Mouse (Mus musculus): ENCODE data around the gene Pitx2. TPM values are rescaled to one million over a fixed set of nuclear protein-coding genes. Genes with fewer than 3 reads are reported as not detected.
A peak's percentile ranks its signal among the peaks of the same experiment; 100 is the strongest.

The Pitx2 gene
- polyA plus RNA-seq, 1 experiment from 2014 or later: 22.1 TPM

GRCm38 (mm10) chr3:129225577-129226289 is 26.1 kb downstream of the Pitx2 start:
- Histone ChIP-seq H3K9me3 (replicated peaks; ENCODE audit: control insufficient read depth, low read length) (no peaks in the 10 kb centered on the region), H3K9ac (ENCODE audit: low read length) (no peak overlapping the region), H3K27ac (ENCODE audit: low read length) (no peak overlapping the region), H3K27me3 (ENCODE audit: control insufficient read depth, insufficient read depth, low read length) (peaks cover 42% of the 10 kb centered on the region), H3K4me2 (ENCODE audit: low read depth, low read length) (peak overlapping the region; percentile 50; the same call in 1 of the 2 replicates), H3K36me3 (ENCODE audit: control insufficient read depth, insufficient read depth, low read length) (no peaks in the 10 kb centered on the region), H3K4me3 (replicated peaks; ENCODE audit: low read length) (no peak overlapping the region; the same call in 1 of the 2 replicates), H3K4me1 (ENCODE audit: control insufficient read depth, insufficient read depth, low read length) (peaks cover 8% of the 10 kb centered on the region)
- WGBS: 11% methylated on average over 13 of the region's 13 CpGs
- 0 out of 2 replicates have a peak, but pooled peaks have one; percentile 33 for ATAC-seq (ENCODE audit: insufficient read depth, low FRiP score)

GRCm38 (mm10) chr3:129226681-129227080 is 27.0 kb downstream of the Pitx2 start:
- H3K9ac ChIP-seq (ENCODE audit: low read length): no peak overlapping the region
- H3K4me3 ChIP-seq (replicated peaks; ENCODE audit: low read length): no peak overlapping the region
- no peak overlapping the region for H3K4me2 ChIP-seq (ENCODE audit: low read depth, low read length)
- no peak overlapping the region for H3K27ac ChIP-seq (ENCODE audit: low read length)
- peaks cover 41% of the 10 kb centered on the region for H3K27me3 ChIP-seq (ENCODE audit: control insufficient read depth, insufficient read depth, low read length)
- no peaks in the 10 kb centered on the region for H3K9me3 ChIP-seq (replicated peaks; ENCODE audit: control insufficient read depth, low read length)
- WGBS: 7% methylated on average over 6 of the region's 6 CpGs
- peaks cover 8% of the 10 kb centered on the region for H3K4me1 ChIP-seq (ENCODE audit: control insufficient read depth, insufficient read depth, low read length)
- no peaks in the 10 kb centered on the region for H3K36me3 ChIP-seq (ENCODE audit: control insufficient read depth, insufficient read depth, low read length)
- ATAC-seq (ENCODE audit: insufficient read depth, low FRiP score): no peak

- H3K4me2 ChIP-seq (ENCODE audit: low read depth, low read length): no peak overlapping the region
- peaks cover 8% of the 10 kb centered on the region for H3K4me1 ChIP-seq (ENCODE audit: control insufficient read depth, insufficient read depth, low read length)
- no peaks in the 10 kb centered on the region for H3K9me3 ChIP-seq (replicated peaks; ENCODE audit: control insufficient read depth, low read length)
- no peak overlapping the region for H3K9ac ChIP-seq (ENCODE audit: low read length)
- 30% methylated on average over 5 of the region's 5 CpGs for WGBS
- H3K4me3 ChIP-seq (replicated peaks; ENCODE audit: low read length): no peak overlapping the region
- H3K27ac ChIP-seq (ENCODE audit: low read length): no peak overlapping the region
- H3K27me3 ChIP-seq (ENCODE audit: control insufficient read depth, insufficient read depth, low read length): peaks cover 37% of the 10 kb centered on the region
- no peak for ATAC-seq (ENCODE audit: insufficient read depth, low FRiP score)
- H3K36me3 ChIP-seq (ENCODE audit: control insufficient read depth, insufficient read depth, low read length): no peaks in the 10 kb centered on the region
Observed at GRCm38 (mm10) chr3:129227331-129227730, 27.7 kb downstream of the Pitx2 start.

GRCm38 (mm10) chr3:129238010-129238409 is 38.3 kb downstream of the Pitx2 start:
- Histone ChIP-seq H3K27ac (ENCODE audit: low read length) (no peak overlapping the region), H3K4me1 (ENCODE audit: control insufficient read depth, insufficient read depth, low read length) (no peaks in the 10 kb centered on the region), H3K9me3 (replicated peaks; ENCODE audit: control insufficient read depth, low read length) (no peaks in the 10 kb centered on the region), H3K36me3 (ENCODE audit: control insufficient read depth, insufficient read depth, low read length) (no peaks in the 10 kb centered on the region), H3K9ac (ENCODE audit: low read length) (no peak overlapping the region), H3K4me2 (ENCODE audit: low read depth, low read length) (no peak overlapping the region), H3K27me3 (ENCODE audit: control insufficient read depth, insufficient read depth, low read length) (no peaks in the 10 kb centered on the region), H3K4me3 (replicated peaks; ENCODE audit: low read length) (no peak overlapping the region)
- no peak for ATAC-seq (ENCODE audit: insufficient read depth, low FRiP score)
- WGBS: 78% methylated on average over 1 of the region's 1 CpGs

GRCm38 (mm10) chr3:129238664-129239258 is 39.1 kb downstream of the Pitx2 start:
- Histone ChIP-seq H3K4me2 (ENCODE audit: low read depth, low read length) (no peak overlapping the region), H3K9me3 (replicated peaks; ENCODE audit: control insufficient read depth, low read length) (no peaks in the 10 kb centered on the region), H3K27me3 (ENCODE audit: control insufficient read depth, insufficient read depth, low read length) (no peaks in the 10 kb centered on the region), H3K9ac (ENCODE audit: low read length) (no peak overlapping the region), H3K4me3 (replicated peaks; ENCODE audit: low read length) (no peak overlapping the region), H3K4me1 (ENCODE audit: control insufficient read depth, insufficient read depth, low read length) (no peaks in the 10 kb centered on the region), H3K36me3 (ENCODE audit: control insufficient read depth, insufficient read depth, low read length) (no peaks in the 10 kb centered on the region), H3K27ac (ENCODE audit: low read length) (no peak overlapping the region)
- 31% methylated on average over 13 of the region's 13 CpGs for WGBS
- no peak for ATAC-seq (ENCODE audit: insufficient read depth, low FRiP score)

- Histone ChIP-seq H3K27ac (ENCODE audit: low read length) (no peak overlapping the region), H3K4me1 (ENCODE audit: control insufficient read depth, insufficient read depth, low read length) (no peaks in the 10 kb centered on the region), H3K36me3 (ENCODE audit: control insufficient read depth, insufficient read depth, low read length) (no peaks in the 10 kb centered on the region), H3K9ac (ENCODE audit: low read length) (no peak overlapping the region), H3K4me3 (replicated peaks; ENCODE audit: low read length) (no peak overlapping the region), H3K9me3 (replicated peaks; ENCODE audit: control insufficient read depth, low read length) (no peaks in the 10 kb centered on the region), H3K27me3 (ENCODE audit: control insufficient read depth, insufficient read depth, low read length) (peaks cover under 1% of the 10 kb centered on the region; the same call in 1 of the 2 replicates), H3K4me2 (ENCODE audit: low read depth, low read length) (no peak overlapping the region)
- no peak for ATAC-seq (ENCODE audit: insufficient read depth, low FRiP score)
- 79% methylated on average over 9 of the region's 9 CpGs for WGBS
Observed at GRCm38 (mm10) chr3:129250997-129251396, 51.3 kb downstream of the Pitx2 start.

GRCm38 (mm10) chr3:129254246-129254645 is 54.6 kb downstream of the Pitx2 start:
- no peak for ATAC-seq (ENCODE audit: insufficient read depth, low FRiP score)
- Histone ChIP-seq H3K9me3 (replicated peaks; ENCODE audit: control insufficient read depth, low read length) (no peaks in the 10 kb centered on the region), H3K9ac (ENCODE audit: low read length) (no peak overlapping the region), H3K36me3 (ENCODE audit: control insufficient read depth, insufficient read depth, low read length) (no peaks in the 10 kb centered on the region), H3K4me3 (replicated peaks; ENCODE audit: low read length) (peak overlapping the region; percentile 19), H3K27me3 (ENCODE audit: control insufficient read depth, insufficient read depth, low read length) (peaks cover 4% of the 10 kb centered on the region; the same call in 1 of the 2 replicates), H3K4me1 (ENCODE audit: control insufficient read depth, insufficient read depth, low read length) (no peaks in the 10 kb centered on the region), H3K27ac (ENCODE audit: low read length) (no peak overlapping the region), H3K4me2 (ENCODE audit: low read depth, low read length) (peak overlapping the region; percentile 24; the same call in 1 of the 2 replicates)
- WGBS: 41% methylated on average over 10 of the region's 10 CpGs

- ATAC-seq (ENCODE audit: insufficient read depth, low FRiP score): no peak
- Histone ChIP-seq H3K9me3 (replicated peaks; ENCODE audit: control insufficient read depth, low read length) (no peaks in the 10 kb centered on the region), H3K9ac (ENCODE audit: low read length) (no peak overlapping the region), H3K27me3 (ENCODE audit: control insufficient read depth, insufficient read depth, low read length) (peaks cover 4% of the 10 kb centered on the region; the same call in 1 of the 2 replicates), H3K4me2 (ENCODE audit: low read depth, low read length) (peak overlapping the region; percentile 42), H3K27ac (ENCODE audit: low read length) (no peak overlapping the region), H3K4me1 (ENCODE audit: control insufficient read depth, insufficient read depth, low read length) (no peaks in the 10 kb centered on the region), H3K4me3 (replicated peaks; ENCODE audit: low read length) (peak overlapping the region; percentile 24; the same call in 1 of the 2 replicates), H3K36me3 (ENCODE audit: control insufficient read depth, insufficient read depth, low read length) (no peaks in the 10 kb centered on the region)
- WGBS: 52% methylated on average over 19 of the region's 19 CpGs
Observed at GRCm38 (mm10) chr3:129256283-129256682, 56.6 kb downstream of the Pitx2 start.

GRCm38 (mm10) chr3:129256766-129257165 is 57.1 kb downstream of the Pitx2 start:
- Histone ChIP-seq H3K27me3 (ENCODE audit: control insufficient read depth, insufficient read depth, low read length) (peaks cover 4% of the 10 kb centered on the region; the same call in 1 of the 2 replicates), H3K4me3 (replicated peaks; ENCODE audit: low read length) (no peak overlapping the region), H3K36me3 (ENCODE audit: control insufficient read depth, insufficient read depth, low read length) (no peaks in the 10 kb centered on the region), H3K4me2 (ENCODE audit: low read depth, low read length) (peak overlapping the region; percentile 42; the same call in 1 of the 2 replicates), H3K9ac (ENCODE audit: low read length) (no peak overlapping the region), H3K9me3 (replicated peaks; ENCODE audit: control insufficient read depth, low read length) (no peaks in the 10 kb centered on the region), H3K4me1 (ENCODE audit: control insufficient read depth, insufficient read depth, low read length) (no peaks in the 10 kb centered on the region), H3K27ac (ENCODE audit: low read length) (no peak overlapping the region)
- no peak for ATAC-seq (ENCODE audit: insufficient read depth, low FRiP score)
- 56% methylated on average over 8 of the region's 8 CpGs for WGBS

Measured in stomach, embryonic 16.5 days (tissue).